Mouse (Mus musculus) MEL (cell line): Measurements from ENCODE around the gene Gpat3. TPM values are rescaled to one million over a fixed set of nuclear protein-coding genes. Genes with fewer than 3 reads are reported as not detected.

ENCODE experiments used
- DNase-seq: peaks from one replicate; pipeline ENCODE4 v3.0.0; 2011; ENCODE audit warnings: low read depth, low spot score
- H3K27ac ChIP-seq: 2 replicates; pipeline ENCODE4 v1.5.1; 2012; ENCODE audit warnings: low read depth, mild to moderate bottlenecking, control low read depth, low read length, moderate library complexity; ENCODE audit not compliant: control insufficient read depth
- H3K27me3 ChIP-seq, 2 experiments: fragments of 150-350 bp in 1 of 2; sonication (generic) in 1 of 2; 2 replicates each; pipeline ENCODE4 v1.6.1; 2012; ENCODE audit warnings: low read length in 2 of 2, mild to moderate bottlenecking in 2 of 2, improper control_type of control experiment in 1 of 2, moderate library complexity in 1 of 2; ENCODE audit not compliant: insufficient read depth in 2 of 2, control insufficient read depth in 1 of 2
- H3K36me3 ChIP-seq, 2 experiments: 2 replicates each; pipeline ENCODE4 v1.6.1; 2012 to 2014; ENCODE audit warnings: low read length in 2 of 2, improper control_type of control experiment in 1 of 2, inconsistent platforms in 1 of 2, mild to moderate bottlenecking in 1 of 2; ENCODE audit not compliant: insufficient read depth in 2 of 2, control insufficient read depth in 1 of 2
- H3K4me1 ChIP-seq, 2 experiments: fragments of 150-350 bp in 1 of 2; sonication (generic) in 1 of 2; 2 replicates each; pipeline ENCODE4 v1.6.1; 2012; ENCODE audit warnings: low read length in 2 of 2, improper control_type of control experiment in 1 of 2, mild to moderate bottlenecking in 1 of 2; ENCODE audit not compliant: insufficient read depth in 2 of 2, control insufficient read depth in 1 of 2
- H3K4me3 ChIP-seq, 2 experiments: fragments of 150-350 bp in 1 of 2; sonication (generic) in 1 of 2; 2 replicates each; pipeline ENCODE4 v1.5.1; 2012; ENCODE audit warnings: low read depth in 2 of 2, low read length in 2 of 2, mild to moderate bottlenecking in 2 of 2, moderate library complexity in 2 of 2, control low read depth in 1 of 2, improper control_type of control experiment in 1 of 2; ENCODE audit not compliant: control insufficient read depth in 1 of 2, insufficient read depth in 1 of 2
- H3K79me2 ChIP-seq: 2 replicates; pipeline ENCODE4 v1.6.1; 2012; ENCODE audit warnings: mild to moderate bottlenecking, low read length, moderate library complexity; ENCODE audit not compliant: control insufficient read depth, poor library complexity, insufficient read depth
- H3K9ac ChIP-seq: 2 replicates; pipeline ENCODE4 v1.6.1; 2012; ENCODE audit warnings: low read depth, mild to moderate bottlenecking, control low read depth, low read length, moderate library complexity; ENCODE audit not compliant: control insufficient read depth, poor library complexity, severe bottlenecking
- H3K9me3 ChIP-seq: fragments of 150-350 bp; sonication (generic); replicated peaks from 2 replicates; pipeline ENCODE4 v1.6.1; 2012; ENCODE audit warnings: mild to moderate bottlenecking, low read length, improper control_type of control experiment, moderate library complexity; ENCODE audit not compliant: insufficient read depth
- BHLHE40 ChIP-seq: IDR thresholded peaks from 2 replicates; pipeline ENCODE4 v1.6.1; 2012; ENCODE audit warnings: low read depth, mild to moderate bottlenecking, inconsistent platforms, low read length, improper control_type of control experiment, borderline replicate concordance
- CHD1 ChIP-seq: IDR thresholded peaks from 2 replicates; pipeline ENCODE4 v1.6.1; 2012; ENCODE audit warnings: low read depth, mild to moderate bottlenecking, inconsistent platforms, low read length, improper control_type of control experiment
- CHD2 ChIP-seq: IDR thresholded peaks from 2 replicates; pipeline ENCODE4 v1.6.1; 2011; ENCODE audit warnings: low read length, improper control_type of control experiment
- CTCF ChIP-seq, 3 experiments: IDR thresholded peaks in 2 of 3; conservative IDR thresholded peaks in 1 of 3; 2 replicates each; pipeline ENCODE4 v1.5.1; 2011 to 2012; ENCODE audit warnings: low read length in 3 of 3, low read depth in 2 of 3, mild to moderate bottlenecking in 2 of 3, improper control_type of control experiment in 1 of 3, inconsistent platforms in 1 of 3, mixed read lengths in 1 of 3, moderate library complexity in 1 of 3; ENCODE audit not compliant: control insufficient read depth in 1 of 3, insufficient read depth in 1 of 3, poor library complexity in 1 of 3, severe bottlenecking in 1 of 3
- ELF1 ChIP-seq: IDR thresholded peaks from 2 replicates; pipeline ENCODE4 v1.6.1; 2014; ENCODE audit warnings: low read depth, mild to moderate bottlenecking, inconsistent platforms, low read length, improper control_type of control experiment, moderate library complexity
- EP300 ChIP-seq, 2 experiments: IDR thresholded peaks; 2 replicates each; pipeline ENCODE4 v1.6.1; 2011; ENCODE audit warnings: improper control_type of control experiment in 2 of 2, low read length in 2 of 2, low read depth in 1 of 2, mild to moderate bottlenecking in 1 of 2
- HCFC1 ChIP-seq: IDR thresholded peaks from 2 replicates; pipeline ENCODE4 v1.6.1; 2012; ENCODE audit warnings: low read depth, mild to moderate bottlenecking, inconsistent platforms, low read length, improper control_type of control experiment, moderate library complexity
- MAFK ChIP-seq: IDR thresholded peaks from 2 replicates; pipeline ENCODE4 v1.6.1; 2011; ENCODE audit warnings: low read depth, mild to moderate bottlenecking, low read length, improper control_type of control experiment, borderline replicate concordance
- MAX ChIP-seq: IDR thresholded peaks from 2 replicates; pipeline ENCODE4 v1.6.1; 2011; ENCODE audit warnings: low read length, improper control_type of control experiment
- MAZ ChIP-seq: IDR thresholded peaks from 2 replicates; pipeline ENCODE4 v1.6.1; 2012; ENCODE audit warnings: low read depth, mild to moderate bottlenecking, inconsistent platforms, low read length, improper control_type of control experiment
- MYB ChIP-seq: IDR thresholded peaks from 2 replicates; pipeline ENCODE4 v1.6.1; 2011; ENCODE audit warnings: mild to moderate bottlenecking, low read depth, low read length, improper control_type of control experiment
- MYC ChIP-seq: IDR thresholded peaks from 2 replicates; pipeline ENCODE4 v1.6.1; 2011; ENCODE audit warnings: low read depth, mild to moderate bottlenecking, low read length, improper control_type of control experiment, moderate library complexity
- NRF1 ChIP-seq: IDR thresholded peaks from 2 replicates; pipeline ENCODE4 v1.6.1; 2014; ENCODE audit warnings: low read depth, mild to moderate bottlenecking, inconsistent platforms, low read length, improper control_type of control experiment, moderate library complexity; ENCODE audit not compliant: poor library complexity, insufficient read depth, severe bottlenecking
- POLR2AphosphoS2 ChIP-seq: IDR thresholded peaks from 2 replicates; pipeline ENCODE4 v1.6.1; 2011; ENCODE audit warnings: low read length, improper control_type of control experiment
- POLR2AphosphoS5 ChIP-seq: IDR thresholded peaks from 2 replicates; pipeline ENCODE4 v1.6.1; 2012; ENCODE audit warnings: low read depth, borderline replicate concordance, mild to moderate bottlenecking, inconsistent platforms, low read length, moderate library complexity, mixed read lengths
- RCOR1 ChIP-seq: IDR thresholded peaks from 2 replicates; pipeline ENCODE4 v1.6.1; 2012; ENCODE audit warnings: low read depth, mild to moderate bottlenecking, inconsistent platforms, low read length, improper control_type of control experiment
- SIN3A ChIP-seq: IDR thresholded peaks from 2 replicates; pipeline ENCODE4 v1.6.1; 2012; ENCODE audit warnings: low read length, improper control_type of control experiment, inconsistent platforms
- TAL1 ChIP-seq: IDR thresholded peaks from 2 replicates; pipeline ENCODE4 v1.6.1; 2012; ENCODE audit warnings: mild to moderate bottlenecking, inconsistent platforms, low read length, moderate library complexity, mixed read lengths
- TCF12 ChIP-seq: IDR thresholded peaks from 2 replicates; pipeline ENCODE4 v1.6.1; 2014; ENCODE audit warnings: low read depth, mild to moderate bottlenecking, inconsistent platforms, low read length, improper control_type of control experiment, moderate library complexity
- UBTF ChIP-seq: IDR thresholded peaks from 2 replicates; pipeline ENCODE4 v1.6.1; 2012; ENCODE audit warnings: low read depth, mild to moderate bottlenecking, inconsistent platforms, low read length, improper control_type of control experiment, moderate library complexity, borderline replicate concordance; ENCODE audit not compliant: insufficient read depth
- USF1 ChIP-seq: IDR thresholded peaks from 2 replicates; pipeline ENCODE4 v1.6.1; 2014; ENCODE audit warnings: low read depth, mild to moderate bottlenecking, inconsistent platforms, low read length, improper control_type of control experiment, moderate library complexity
- USF2 ChIP-seq, 2 experiments: IDR thresholded peaks; 2 replicates each; pipeline ENCODE4 v1.6.1; 2011 to 2012; ENCODE audit warnings: improper control_type of control experiment in 2 of 2, low read length in 2 of 2, borderline replicate concordance in 1 of 2, inconsistent platforms in 1 of 2, low read depth in 1 of 2, mild to moderate bottlenecking in 1 of 2; ENCODE audit not compliant: insufficient read depth in 1 of 2
- ZC3H11A ChIP-seq: IDR thresholded peaks from 2 replicates; pipeline ENCODE4 v1.6.1; 2012; ENCODE audit warnings: low read depth, mild to moderate bottlenecking, inconsistent platforms, low read length, improper control_type of control experiment
- ZKSCAN1 ChIP-seq: IDR thresholded peaks from 2 replicates; pipeline ENCODE4 v1.6.1; 2012; ENCODE audit warnings: low read depth, mild to moderate bottlenecking, inconsistent platforms, low read length, improper control_type of control experiment, moderate library complexity
- ZMIZ1 ChIP-seq: IDR thresholded peaks from 2 replicates; pipeline ENCODE4 v1.6.1; 2012; ENCODE audit warnings: low read depth, mild to moderate bottlenecking, inconsistent platforms, low read length, improper control_type of control experiment, moderate library complexity
- ZNF384 ChIP-seq: IDR thresholded peaks from 2 replicates; pipeline ENCODE4 v1.6.1; 2012; ENCODE audit warnings: low read depth, mild to moderate bottlenecking, inconsistent platforms, low read length, improper control_type of control experiment
- polyA plus RNA-seq, 2 experiments: library from polyadenylated mRNA; stranded (reverse) in 1 of 2; unstranded in 1 of 2; fragments of >175 nt in 1 of 2; fragments of >200 nt in 1 of 2; gene quantifications; 2 replicates each; pipeline versions ENCODE4 v1.2.1 to v1.2.4; 2012; ENCODE audit warnings: low replicate concordance in 2 of 2, low read depth in 1 of 2; ENCODE audit not compliant: insufficient read length in 2 of 2, insufficient read depth in 1 of 2, missing spikeins in 1 of 2
- total RNA-seq: library from RNA; depleted of rRNA; stranded (reverse); fragments of 300-350 nt; gene quantifications from 2 replicates; pipeline ENCODE4 v1.2.3, GENCODE M21; 2012

The Gpat3 gene
- total and polyA plus RNA-seq, 3 experiments: 0.04 to 0.13 TPM; not detected in 1

DNA sequence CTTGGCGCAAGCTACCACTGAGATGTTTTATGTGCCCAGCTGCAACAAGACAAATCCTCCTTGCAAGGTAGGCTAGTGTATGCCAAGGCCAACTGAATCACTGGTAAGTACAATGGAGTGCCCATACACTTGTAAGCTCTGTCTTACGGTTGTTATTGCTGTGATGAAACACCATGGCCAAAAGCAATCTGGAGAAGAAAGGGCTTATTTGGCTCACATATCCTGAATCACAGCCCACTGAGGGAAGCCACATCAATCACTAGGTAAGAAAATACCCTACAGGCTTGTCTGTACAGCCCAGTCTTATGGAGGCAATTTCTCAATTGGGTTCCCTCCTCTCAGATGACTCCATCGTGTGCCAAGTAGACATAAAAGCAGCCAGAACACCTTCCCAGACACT is 16.8 kb upstream of the Gpat3 start:
- H3K9ac ChIP-seq: no peak overlapping the region
- no peaks in the 10 kb centered on the region for H3K4me1 ChIP-seq
- H3K4me3 ChIP-seq: no peak overlapping the region
- H3K79me2 ChIP-seq: no peaks in the 10 kb centered on the region
- no peaks in the 10 kb centered on the region for H3K36me3 ChIP-seq
- H3K27me3 ChIP-seq: peaks cover 0 to 6% of the 10 kb centered on the region in 2 experiments
- H3K9me3 ChIP-seq: no peaks in the 10 kb centered on the region
- no peak for DNase-seq
- TF ChIP-seq SIN3A: no peak
- no peak for TF ChIP-seq EP300 (IDR thresholded peaks at IDR 0.05; ENCODE audit: low read depth in 1 of 2, low read length in 2 of 2)
- TF ChIP-seq TCF12: no peak
- TF ChIP-seq USF2 (IDR thresholded peaks at IDR 0.05; ENCODE audit: borderline replicate concordance in 1 of 2, insufficient read depth in 1 of 2, low read depth in 1 of 2, low read length in 2 of 2): no peak
- TF ChIP-seq POLR2AphosphoS5: no peak
- TF ChIP-seq NRF1: no peak
- TF ChIP-seq MAX: no peak
- no peak for TF ChIP-seq ZC3H11A
- no peak for TF ChIP-seq ZMIZ1
- TF ChIP-seq POLR2AphosphoS2: no peak
- TF ChIP-seq TAL1: no peak
- no peak for TF ChIP-seq ELF1
- no peak for TF ChIP-seq RCOR1
- no peak for TF ChIP-seq HCFC1
- no peak overlapping the region for H3K27ac ChIP-seq

DNA sequence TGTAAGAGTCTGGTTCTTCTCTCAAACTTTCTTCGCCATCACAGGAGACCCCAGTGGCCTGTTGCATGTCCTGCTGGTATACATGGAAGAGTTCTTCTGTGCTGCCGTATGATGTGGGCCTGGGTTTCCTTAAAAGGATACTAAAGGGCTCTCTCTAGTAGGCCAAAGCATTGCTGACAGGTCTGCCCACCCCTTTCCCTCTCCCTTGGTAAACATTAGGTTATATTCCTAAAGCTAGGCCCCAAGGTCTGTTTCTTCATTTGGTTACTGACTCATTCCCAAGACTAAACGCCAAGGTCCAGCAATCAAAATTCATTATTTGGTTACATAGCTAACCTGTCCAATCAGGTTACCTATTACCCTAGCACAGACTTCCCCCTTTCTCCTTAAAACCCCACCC is 12.8 kb upstream of the Gpat3 start:
- Histone ChIP-seq H3K27me3 (peaks cover 0 to 6% of the 10 kb centered on the region in 2 experiments), H3K9ac (no peak overlapping the region), H3K79me2 (no peaks in the 10 kb centered on the region), H3K9me3 (no peaks in the 10 kb centered on the region), H3K36me3 (no peaks in the 10 kb centered on the region), H3K4me3 (no peak overlapping the region), H3K4me1 (no peaks in the 10 kb centered on the region), H3K27ac (no peak overlapping the region)
- TF ChIP-seq TCF12: no peak
- no peak for TF ChIP-seq MAX
- no peak for TF ChIP-seq MAZ
- TF ChIP-seq ELF1: no peak
- no peak for TF ChIP-seq UBTF
- no peak for TF ChIP-seq USF1
- no peak for TF ChIP-seq ZKSCAN1
- no peak for TF ChIP-seq CTCF (IDR thresholded peaks at IDR 0.05 in 2 of 3, conservative IDR thresholded peaks at IDR 0.05 in 1 of 3; ENCODE audit: control insufficient read depth in 1 of 3, insufficient read depth in 1 of 3, low read depth in 2 of 3, low read length in 3 of 3, poor library complexity in 1 of 3, severe bottlenecking in 1 of 3)
- TF ChIP-seq NRF1: no peak
- TF ChIP-seq ZNF384: no peak
- no peak for TF ChIP-seq MYC
- TF ChIP-seq MYB: no peak
- no peak for TF ChIP-seq CHD2
- no peak for TF ChIP-seq BHLHE40
- TF ChIP-seq HCFC1: no peak
- no peak for TF ChIP-seq MAFK
- no peak for TF ChIP-seq CHD1
- DNase-seq: no peak
